Mouse (Mus musculus) testis, postnatal 14 days (tissue): ENCODE data around the gene Ccnk.

ENCODE experiments used
- DNase-seq: peaks from one replicate; pipeline ENCODE4 v3.0.0; 2021; ENCODE audit warnings: low spot score

Ccnk gene

GRCm38 (mm10) chr12:108179321-108180266 is at the start of gene Ccnk:
TSS of gene Ccnk (plus strand) at chr12:108179579.
- DNase-seq = peak; percentile 100

GRCm38 (mm10) chr12:108132450-108133070 is 46.8 kb upstream of the Ccnk start:
- DNase-seq = no peak

GRCm38 (mm10) chr12:108133181-108133580 is 46.2 kb upstream of the Ccnk start:
- DNase-seq = no peak

GRCm38 (mm10) chr12:108135610-108136208 is 43.7 kb upstream of the Ccnk start:
- DNase-seq = no peak

- DNase-seq = no peak
These were observed 35.5 kb upstream of the Ccnk start for GRCm38 (mm10) chr12:108143624-108144498.

GRCm38 (mm10) chr12:108145198-108145597 is 34.2 kb upstream of the Ccnk start:
- no peak for DNase-seq

- DNase-seq = no peak
These were observed 29.6 kb upstream of the Ccnk start for GRCm38 (mm10) chr12:108149764-108150163.

GRCm38 (mm10) chr12:108152743-108153142 is 26.6 kb upstream of the Ccnk start:
- no peak for DNase-seq

- no peak for DNase-seq
These were observed 19.5 kb upstream of the Ccnk start for GRCm38 (mm10) chr12:108159863-108160262.

- DNase-seq = no peak
These were observed 17.3 kb upstream of the Ccnk start for GRCm38 (mm10) chr12:108162036-108162435.

- DNase-seq = no peak
These were observed 15.7 kb upstream of the Ccnk start for GRCm38 (mm10) chr12:108163706-108164105.

- DNase-seq = no peak
These were observed 10.5 kb upstream of the Ccnk start for GRCm38 (mm10) chr12:108168909-108169308.

GRCm38 (mm10) chr12:108170467-108170866 is 8.9 kb upstream of the Ccnk start:
- DNase-seq = no peak

- DNase-seq = no peak
These were observed 8.0 kb upstream of the Ccnk start for GRCm38 (mm10) chr12:108171336-108171735.

GRCm38 (mm10) chr12:108172639-108173038 is 6.7 kb upstream of the Ccnk start:
- no peak for DNase-seq

- no peak for DNase-seq
These were observed 4.5 kb upstream of the Ccnk start for GRCm38 (mm10) chr12:108174606-108175505.

- DNase-seq = no peak
These were observed 3.0 kb upstream of the Ccnk start for GRCm38 (mm10) chr12:108176366-108176765.

- DNase-seq = no peak
These were observed 791 bp upstream of the Ccnk start for GRCm38 (mm10) chr12:108178331-108179245.

GRCm38 (mm10) chr12:108179246-108179320 is 296 bp upstream of the Ccnk start, which contains the start of gene Setd3:
TSS of gene Setd3 (minus strand) at chr12:108179314.
- DNase-seq = no peak

- no peak for DNase-seq
These were observed 2.3 kb downstream of the Ccnk start for GRCm38 (mm10) chr12:108181716-108182115.
